Mouse (Mus musculus): Measurements from ENCODE around the gene Igfbp7. TPM values are rescaled to one million over a fixed set of nuclear protein-coding genes. Genes with fewer than 3 reads are reported as not detected.

Gene Igfbp7
- polyA plus RNA-seq, 1 experiment from 2014 or later: 49.8 TPM

- Histone ChIP-seq H3K4me3 (ENCODE audit: control insufficient read depth in 1 of 2, insufficient read depth in 1 of 2, low read depth in 1 of 2, low read length in 2 of 2) (no peak overlapping the region), H3K27ac (replicated peaks in 1 of 2; ENCODE audit: control insufficient read depth in 1 of 2, insufficient read depth in 1 of 2, low read depth in 2 of 2, low read length in 2 of 2) (peak overlapping the region in 1 of 2 experiments; percentile 27; a peak in 2 of 4 replicates), H3K36me3 (ENCODE audit: control insufficient read depth, insufficient read depth, low read length) (no peaks in the 10 kb centered on the region), H3K4me2 (ENCODE audit: low read length) (no peak overlapping the region), H3K9me3 (ENCODE audit: control insufficient read depth, low read length) (no peaks in the 10 kb centered on the region), H3K4me1 (ENCODE audit: control insufficient read depth in 2 of 2, insufficient read depth in 2 of 2, low read length in 2 of 2) (peaks cover 13 to 15% of the 10 kb centered on the region in 2 experiments), H3K9ac (ENCODE audit: low read length) (no peak overlapping the region), H3K27me3 (ENCODE audit: control insufficient read depth, insufficient read depth, low read length) (no peaks in the 10 kb centered on the region)
- 63% methylated on average over 12 of the region's 12 CpGs for WGBS
- ATAC-seq (ENCODE audit: insufficient number of reproducible peaks, insufficient read depth, low FRiP score, low read depth): no peak
Observed at GRCm38 (mm10) chr5:77367682-77368081, 40.2 kb downstream of the Igfbp7 start.

DNA sequence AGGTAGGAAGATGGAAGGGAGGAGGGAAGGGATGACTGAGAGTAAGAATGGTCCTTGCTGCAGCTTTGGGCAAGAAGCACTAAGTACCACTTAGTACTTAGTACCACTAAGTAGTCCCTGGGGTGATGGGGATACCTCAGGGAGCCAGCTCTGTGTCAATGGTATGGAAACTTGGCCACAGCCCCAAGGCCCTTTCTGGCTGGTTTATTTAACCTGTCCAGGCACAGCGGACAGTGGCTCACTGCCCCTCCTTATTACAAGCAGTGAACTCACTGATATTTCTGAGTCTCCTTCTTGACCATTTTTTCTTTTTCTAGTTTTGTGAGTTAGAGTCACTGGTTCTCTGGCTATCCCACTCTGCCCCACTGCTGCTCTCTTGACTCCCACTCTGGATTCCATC, 40.7 kb downstream of the Igfbp7 start:
- Histone ChIP-seq H3K27ac (replicated peaks in 1 of 2; ENCODE audit: control insufficient read depth in 1 of 2, insufficient read depth in 1 of 2, low read depth in 2 of 2, low read length in 2 of 2) (peak overlapping the region in 1 of 2 experiments; percentile 27; a peak in 1 of 4 replicates), H3K27me3 (ENCODE audit: control insufficient read depth, insufficient read depth, low read length) (no peaks in the 10 kb centered on the region), H3K9ac (ENCODE audit: low read length) (no peak overlapping the region), H3K36me3 (ENCODE audit: control insufficient read depth, insufficient read depth, low read length) (no peaks in the 10 kb centered on the region), H3K9me3 (ENCODE audit: control insufficient read depth, low read length) (no peaks in the 10 kb centered on the region), H3K4me1 (ENCODE audit: control insufficient read depth in 2 of 2, insufficient read depth in 2 of 2, low read length in 2 of 2) (peaks cover 11 to 13% of the 10 kb centered on the region in 2 experiments), H3K4me3 (ENCODE audit: control insufficient read depth in 1 of 2, insufficient read depth in 1 of 2, low read depth in 1 of 2, low read length in 2 of 2) (no peak overlapping the region), H3K4me2 (ENCODE audit: low read length) (no peak overlapping the region)
- WGBS: 87% methylated on average over 1 of the region's 1 CpGs
- no peak for ATAC-seq (ENCODE audit: insufficient number of reproducible peaks, insufficient read depth, low FRiP score, low read depth)

GRCm38 (mm10) chr5:77366313-77366712, 41.5 kb downstream of the Igfbp7 start:
- no peak overlapping the region for H3K9ac ChIP-seq (ENCODE audit: low read length)
- H3K27ac ChIP-seq (replicated peaks in 1 of 2; ENCODE audit: control insufficient read depth in 1 of 2, insufficient read depth in 1 of 2, low read depth in 2 of 2, low read length in 2 of 2): no peak overlapping the region

GRCm38 (mm10) chr5:77364443-77365038, 43.3 kb downstream of the Igfbp7 start:
- Histone ChIP-seq H3K27ac (replicated peaks in 1 of 2; ENCODE audit: control insufficient read depth in 1 of 2, insufficient read depth in 1 of 2, low read depth in 2 of 2, low read length in 2 of 2) (no peak overlapping the region), H3K9ac (ENCODE audit: low read length) (no peak overlapping the region), H3K4me3 (ENCODE audit: control insufficient read depth in 1 of 2, insufficient read depth in 1 of 2, low read depth in 1 of 2, low read length in 2 of 2) (no peak overlapping the region), H3K4me1 (ENCODE audit: control insufficient read depth in 2 of 2, insufficient read depth in 2 of 2, low read length in 2 of 2) (peaks cover 11 to 13% of the 10 kb centered on the region in 2 experiments), H3K36me3 (ENCODE audit: control insufficient read depth, insufficient read depth, low read length) (no peaks in the 10 kb centered on the region), H3K9me3 (ENCODE audit: control insufficient read depth, low read length) (no peaks in the 10 kb centered on the region), H3K27me3 (ENCODE audit: control insufficient read depth, insufficient read depth, low read length) (no peaks in the 10 kb centered on the region), H3K4me2 (ENCODE audit: low read length) (no peak overlapping the region)
- ATAC-seq (ENCODE audit: insufficient number of reproducible peaks, insufficient read depth, low FRiP score, low read depth): no peak
- WGBS: 77% methylated on average over 3 of the region's 3 CpGs

More at GRCm38 (mm10) chr5:77366313-77366712, 41.5 kb downstream of the Igfbp7 start:
- no peaks in the 10 kb centered on the region for H3K9me3 ChIP-seq (ENCODE audit: control insufficient read depth, low read length)
- peaks cover 9 to 13% of the 10 kb centered on the region in 2 experiments for H3K4me1 ChIP-seq (ENCODE audit: control insufficient read depth in 2 of 2, insufficient read depth in 2 of 2, low read length in 2 of 2)
- H3K4me3 ChIP-seq (ENCODE audit: control insufficient read depth in 1 of 2, insufficient read depth in 1 of 2, low read depth in 1 of 2, low read length in 2 of 2): no peak overlapping the region
- 82% methylated on average over 8 of the region's 8 CpGs for WGBS
- ATAC-seq (ENCODE audit: insufficient number of reproducible peaks, insufficient read depth, low FRiP score, low read depth): no peak
- no peaks in the 10 kb centered on the region for H3K27me3 ChIP-seq (ENCODE audit: control insufficient read depth, insufficient read depth, low read length)
- no peaks in the 10 kb centered on the region for H3K36me3 ChIP-seq (ENCODE audit: control insufficient read depth, insufficient read depth, low read length)
- no peak overlapping the region for H3K4me2 ChIP-seq (ENCODE audit: low read length)

- Histone ChIP-seq H3K9ac (ENCODE audit: low read length) (no peak overlapping the region), H3K9me3 (ENCODE audit: control insufficient read depth, low read length) (no peaks in the 10 kb centered on the region), H3K27me3 (ENCODE audit: control insufficient read depth, insufficient read depth, low read length) (no peaks in the 10 kb centered on the region), H3K4me1 (ENCODE audit: control insufficient read depth in 2 of 2, insufficient read depth in 2 of 2, low read length in 2 of 2) (peaks cover 11 to 14% of the 10 kb centered on the region in 2 experiments), H3K27ac (replicated peaks in 1 of 2; ENCODE audit: control insufficient read depth in 1 of 2, insufficient read depth in 1 of 2, low read depth in 2 of 2, low read length in 2 of 2) (no peak overlapping the region), H3K4me3 (ENCODE audit: control insufficient read depth in 1 of 2, insufficient read depth in 1 of 2, low read depth in 1 of 2, low read length in 2 of 2) (no peak overlapping the region), H3K36me3 (ENCODE audit: control insufficient read depth, insufficient read depth, low read length) (no peaks in the 10 kb centered on the region), H3K4me2 (ENCODE audit: low read length) (no peak overlapping the region)
- ATAC-seq (ENCODE audit: insufficient number of reproducible peaks, insufficient read depth, low FRiP score, low read depth): no peak
- WGBS: 85% methylated on average over 6 of the region's 6 CpGs
Observed at GRCm38 (mm10) chr5:77363650-77364049, 44.2 kb downstream of the Igfbp7 start.

DNA sequence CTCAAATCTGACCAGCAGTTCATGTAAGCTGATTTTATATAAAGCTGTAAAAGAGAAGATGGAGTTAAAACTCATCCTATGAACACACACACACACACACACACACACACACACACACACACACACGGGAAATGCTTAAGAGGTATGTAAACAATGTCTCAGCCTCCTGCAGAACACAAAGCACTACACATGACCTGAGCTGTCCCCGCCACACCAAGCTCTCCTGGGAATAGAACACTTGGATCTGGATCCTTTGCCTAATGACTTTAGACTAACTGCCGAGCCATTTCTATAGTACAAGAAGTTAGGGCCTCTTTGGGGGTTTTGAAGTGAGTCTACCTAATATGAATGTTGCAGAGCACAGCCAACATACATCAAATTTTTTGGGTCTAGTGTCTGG, 45.7 kb downstream of the Igfbp7 start:
- H3K9me3 ChIP-seq (ENCODE audit: control insufficient read depth, low read length): no peaks in the 10 kb centered on the region
- H3K4me3 ChIP-seq (ENCODE audit: control insufficient read depth in 1 of 2, insufficient read depth in 1 of 2, low read depth in 1 of 2, low read length in 2 of 2): no peak overlapping the region
- peaks cover 17 to 20% of the 10 kb centered on the region in 2 experiments for H3K4me1 ChIP-seq (ENCODE audit: control insufficient read depth in 2 of 2, insufficient read depth in 2 of 2, low read length in 2 of 2)
- H3K4me2 ChIP-seq (ENCODE audit: low read length): no peak overlapping the region
- no peak overlapping the region for H3K9ac ChIP-seq (ENCODE audit: low read length)
- WGBS: 43% methylated on average over 3 of the region's 3 CpGs
- H3K27ac ChIP-seq (replicated peaks in 1 of 2; ENCODE audit: control insufficient read depth in 1 of 2, insufficient read depth in 1 of 2, low read depth in 2 of 2, low read length in 2 of 2): no peak overlapping the region
- no peaks in the 10 kb centered on the region for H3K36me3 ChIP-seq (ENCODE audit: control insufficient read depth, insufficient read depth, low read length)
- no peaks in the 10 kb centered on the region for H3K27me3 ChIP-seq (ENCODE audit: control insufficient read depth, insufficient read depth, low read length)
- ATAC-seq (ENCODE audit: insufficient number of reproducible peaks, insufficient read depth, low FRiP score, low read depth): no peak

DNA sequence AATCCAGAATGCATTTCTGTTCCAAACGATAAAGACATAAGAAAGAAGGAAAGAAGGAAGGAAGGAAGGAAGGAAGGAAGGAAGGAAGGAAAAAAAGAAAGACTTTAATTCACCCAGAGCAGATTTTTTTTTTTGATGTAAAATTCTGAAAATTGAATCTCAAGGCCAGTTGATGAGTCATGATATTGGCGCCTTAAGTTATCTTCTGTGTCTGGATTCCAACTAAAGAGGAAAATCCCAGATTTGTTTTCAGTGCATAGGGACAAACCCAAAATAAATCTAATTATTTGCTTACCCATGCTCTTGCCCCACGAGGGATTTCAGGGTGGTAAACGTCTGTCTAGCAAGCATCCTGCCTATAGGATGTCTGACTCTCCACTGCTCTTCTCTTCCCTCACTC, 46.8 kb downstream of the Igfbp7 start:
- 61% methylated on average over 4 of the region's 4 CpGs for WGBS
- no peak overlapping the region for H3K9ac ChIP-seq (ENCODE audit: low read length)
- ATAC-seq (ENCODE audit: insufficient number of reproducible peaks, insufficient read depth, low FRiP score, low read depth): no peak

GRCm38 (mm10) chr5:77359971-77360370, 47.9 kb downstream of the Igfbp7 start:
- no peak for ATAC-seq (ENCODE audit: insufficient number of reproducible peaks, insufficient read depth, low FRiP score, low read depth)
- Histone ChIP-seq H3K36me3 (ENCODE audit: control insufficient read depth, insufficient read depth, low read length) (no peaks in the 10 kb centered on the region), H3K4me3 (ENCODE audit: control insufficient read depth in 1 of 2, insufficient read depth in 1 of 2, low read depth in 1 of 2, low read length in 2 of 2) (no peak overlapping the region), H3K9ac (ENCODE audit: low read length) (no peak overlapping the region), H3K4me2 (ENCODE audit: low read length) (no peak overlapping the region), H3K27ac (replicated peaks in 1 of 2; ENCODE audit: control insufficient read depth in 1 of 2, insufficient read depth in 1 of 2, low read depth in 2 of 2, low read length in 2 of 2) (no peak overlapping the region), H3K4me1 (ENCODE audit: control insufficient read depth in 2 of 2, insufficient read depth in 2 of 2, low read length in 2 of 2) (peaks cover 17 to 20% of the 10 kb centered on the region in 2 experiments), H3K9me3 (ENCODE audit: control insufficient read depth, low read length) (no peaks in the 10 kb centered on the region), H3K27me3 (ENCODE audit: control insufficient read depth, insufficient read depth, low read length) (no peaks in the 10 kb centered on the region)
- 90% methylated on average over 4 of the region's 4 CpGs for WGBS

More for the DNA sequence above, 46.8 kb downstream of the Igfbp7 start:
- no peak overlapping the region for H3K27ac ChIP-seq (replicated peaks in 1 of 2; ENCODE audit: control insufficient read depth in 1 of 2, insufficient read depth in 1 of 2, low read depth in 2 of 2, low read length in 2 of 2)
- H3K4me2 ChIP-seq (ENCODE audit: low read length): no peak overlapping the region
- no peaks in the 10 kb centered on the region for H3K9me3 ChIP-seq (ENCODE audit: control insufficient read depth, low read length)
- H3K4me3 ChIP-seq (ENCODE audit: control insufficient read depth in 1 of 2, insufficient read depth in 1 of 2, low read depth in 1 of 2, low read length in 2 of 2): no peak overlapping the region
- no peaks in the 10 kb centered on the region for H3K27me3 ChIP-seq (ENCODE audit: control insufficient read depth, insufficient read depth, low read length)
- no peaks in the 10 kb centered on the region for H3K36me3 ChIP-seq (ENCODE audit: control insufficient read depth, insufficient read depth, low read length)
- H3K4me1 ChIP-seq (ENCODE audit: control insufficient read depth in 2 of 2, insufficient read depth in 2 of 2, low read length in 2 of 2): peaks cover 17 to 20% of the 10 kb centered on the region in 2 experiments
